In genomic region chr7:48881486-48881885, GRCm38 (mm10) we compare ENCODE assay signal across 8 mouse cellular contexts. TPM values are rescaled to one million over a fixed set of nuclear protein-coding genes. Genes with fewer than 3 reads are reported as not detected.
DNase-seq lines count a peak whose midpoint lies in the region; ATAC-seq and TF ChIP-seq lines count a peak whose summit lies in the region.

Gene E2f8 (minus strand): TSS chr7:48881596.

- H3K27me3 ChIP-seq in lung, embryonic 14.5 days (ENCODE audit: insufficient read depth, low read length), result no peaks in the 10 kb centered on the region

- peak; percentile 85 for ATAC-seq in lung, embryonic 14.5 days (ENCODE audit: insufficient read depth)

- WGBS in lung, embryonic 14.5 days, result 1% methylated on average over 41 of the region's 41 CpGs

- H3K9ac ChIP-seq in lung, embryonic 14.5 days, result peak within 1 kb of the TSS; percentile 95

- peak; percentile 44 for DNase-seq in right cerebral cortex, adult 18-20 months
- no peak for DNase-seq in right cerebral cortex, postnatal 36 days (ENCODE audit: low spot score in 2 of 2)
- peak; percentile 90 for DNase-seq in embryo, embryonic 10.5 days (ENCODE audit: low spot score)
- peak; percentile 71 to 75 for DNase-seq in heart, adult 18-20 months
- DNase-seq in kidney, adult 11 months, result peak; percentile 61
- peak; percentile 93 for DNase-seq in lung, embryonic 14.5 days
- peak; percentile 82 for DNase-seq in ovary, postnatal 36 days (ENCODE audit: low spot score)
- DNase-seq in urinary bladder, adult 2 months (ENCODE audit: low spot score), result peak; percentile 59

- peak within 1 kb of the TSS; percentile 93 for H3K27ac ChIP-seq in lung, embryonic 14.5 days (ENCODE audit: low read depth)

- H3K36me3 ChIP-seq in lung, embryonic 14.5 days (ENCODE audit: insufficient read depth), result peaks cover 22% of the 10 kb centered on the region

- 0 out of 2 replicates have a peak, but pooled peaks cover 2% of the 10 kb centered on the region for H3K4me1 ChIP-seq in lung, embryonic 14.5 days (ENCODE audit: insufficient read depth)

- H3K4me2 ChIP-seq in lung, embryonic 14.5 days, result peak within 1 kb of the TSS; percentile 96

- H3K9me3 ChIP-seq in lung, embryonic 14.5 days (ENCODE audit: low read depth, low read length), result no peaks in the 10 kb centered on the region

- TF ChIP-seq CTCF in lung, embryonic 14.5 days (IDR thresholded peaks at IDR 0.05; ENCODE audit: low read depth), result no peak

- H3K4me3 ChIP-seq in lung, embryonic 14.5 days (ENCODE audit: low read depth, low read length), result peak within 1 kb of the TSS; percentile 80

RNA-seq across cellular contexts. Expression of gene E2f8, which starts in this region (rescaled TPM):
- under 1 TPM; 0.45 to 0.82 TPM for total RNA-seq in heart, adult 18-20 months (2021)
- polyA plus RNA-seq in lung, embryonic 14.5 days (2014; fragmentation: Nextera tagmentation; extraction: Ambion mirVana), result 26.0 and 27.8 TPM in 2 replicates
- 0.48 and 0.60 TPM in 2 replicates for polyA plus RNA-seq in urinary bladder, adult 2 months (2012; rRNA removed)

Comparison
In these comparisons a context has a peak if more than half of its experiments do, and no peak if none do; other contexts are left out.
1. RNA of gene E2f8 (polyA plus RNA-seq): 26.0 to 27.8 TPM in lung, embryonic 14.5 days; 0.48 to 0.60 TPM in urinary bladder, adult 2 months; every median in the first group is over 10 times any median in the second.
2. DNase-seq: peak in right cerebral cortex, adult 18-20 months (single experiment), embryo, embryonic 10.5 days (single experiment), kidney, adult 11 months (single experiment), lung, embryonic 14.5 days (single experiment) and ovary, postnatal 36 days (single experiment); none in right cerebral cortex, postnatal 36 days (0 of 2).
3. Peak in DNase-seq in heart, adult 18-20 months; RNA of the gene not detected or under 1 TPM.
4. Peak in DNase-seq in urinary bladder, adult 2 months; RNA of the gene not detected or under 1 TPM.